Mouse (Mus musculus): ENCODE measurements at regions not wholly inside any gene's neighbourhood (a gene's known extent, or its start where the extent isn't known, plus 50 kb on each side); places are given as distances from the start of the nearest gene placed in this dataset.

GRCm38 (mm10) chr13:28586693-28587092 lies 329.4 kb downstream of the Gm11361 start:
- WGBS = 76% methylated on average over 7 of the region's 7 CpGs

GRCm38 (mm10) chr13:28586140-28586539 lies 328.8 kb downstream of the Gm11361 start:
- WGBS = 51% methylated on average over 2 of the region's 2 CpGs
- H3K9ac ChIP-seq (ENCODE audit: low read depth, low read length, severe bottlenecking) = no peak overlapping the region

More at GRCm38 (mm10) chr13:28586693-28587092, 329.4 kb downstream of the Gm11361 start:
- H3K27ac ChIP-seq (replicated peaks; ENCODE audit: low read depth, low read length) = no peak overlapping the region
- H3K4me3 ChIP-seq (replicated peaks; ENCODE audit: low read length) = no peak overlapping the region
- no peaks in the 10 kb centered on the region for H3K27me3 ChIP-seq (ENCODE audit: control insufficient read depth, insufficient read depth, low read length)
- H3K4me1 ChIP-seq (ENCODE audit: control insufficient read depth, insufficient read depth, low read length) = no peaks in the 10 kb centered on the region
- TF ChIP-seq POLR2A (IDR thresholded peaks at IDR 0.05; ENCODE audit: borderline replicate concordance, extremely low read depth, insufficient read depth, insufficient read length) = no peak
- no peak overlapping the region for H3K9ac ChIP-seq (ENCODE audit: low read depth, low read length, severe bottlenecking)
- H3K9me3 ChIP-seq (ENCODE audit: control insufficient read depth, low read length) = no peaks in the 10 kb centered on the region
- H3K4me2 ChIP-seq (replicated peaks; ENCODE audit: low read depth, low read length, severe bottlenecking) = no peak overlapping the region
- no peaks in the 10 kb centered on the region for H3K36me3 ChIP-seq (ENCODE audit: control insufficient read depth, insufficient read depth, low read length)
- no peak for DNase-seq (ENCODE audit: low spot score)
- ATAC-seq (ENCODE audit: low FRiP score, low read depth) = no peak

GRCm38 (mm10) chr13:28583617-28584016 lies 326.3 kb downstream of the Gm11361 start:
- H3K4me3 ChIP-seq (replicated peaks; ENCODE audit: low read length) = no peak overlapping the region
- H3K36me3 ChIP-seq (ENCODE audit: control insufficient read depth, insufficient read depth, low read length) = no peaks in the 10 kb centered on the region
- H3K9me3 ChIP-seq (ENCODE audit: control insufficient read depth, low read length) = no peaks in the 10 kb centered on the region
- H3K4me2 ChIP-seq (replicated peaks; ENCODE audit: low read depth, low read length, severe bottlenecking) = no peak overlapping the region
- no peak for TF ChIP-seq POLR2A (IDR thresholded peaks at IDR 0.05; ENCODE audit: borderline replicate concordance, extremely low read depth, insufficient read depth, insufficient read length)
- H3K9ac ChIP-seq (ENCODE audit: low read depth, low read length, severe bottlenecking) = no peak overlapping the region
- 76% methylated on average over 5 of the region's 5 CpGs for WGBS
- no peaks in the 10 kb centered on the region for H3K27me3 ChIP-seq (ENCODE audit: control insufficient read depth, insufficient read depth, low read length)
- peak; percentile 41 for ATAC-seq (ENCODE audit: low FRiP score, low read depth)
- peak; percentile 32 for DNase-seq (ENCODE audit: low spot score)
- no peak overlapping the region for H3K27ac ChIP-seq (replicated peaks; ENCODE audit: low read depth, low read length)
- H3K4me1 ChIP-seq (ENCODE audit: control insufficient read depth, insufficient read depth, low read length) = peaks cover 6% of the 10 kb centered on the region; the same call in 1 of the 2 replicates

More at GRCm38 (mm10) chr13:28586140-28586539, 328.8 kb downstream of the Gm11361 start:
- Histone ChIP-seq H3K4me1 (ENCODE audit: control insufficient read depth, insufficient read depth, low read length) (no peaks in the 10 kb centered on the region), H3K4me3 (replicated peaks; ENCODE audit: low read length) (no peak overlapping the region), H3K36me3 (ENCODE audit: control insufficient read depth, insufficient read depth, low read length) (no peaks in the 10 kb centered on the region), H3K27me3 (ENCODE audit: control insufficient read depth, insufficient read depth, low read length) (no peaks in the 10 kb centered on the region), H3K9me3 (ENCODE audit: control insufficient read depth, low read length) (no peaks in the 10 kb centered on the region), H3K4me2 (replicated peaks; ENCODE audit: low read depth, low read length, severe bottlenecking) (no peak overlapping the region), H3K27ac (replicated peaks; ENCODE audit: low read depth, low read length) (no peak overlapping the region)
- no peak for ATAC-seq (ENCODE audit: low FRiP score, low read depth)
- TF ChIP-seq POLR2A (IDR thresholded peaks at IDR 0.05; ENCODE audit: borderline replicate concordance, extremely low read depth, insufficient read depth, insufficient read length) = no peak
- no peak for DNase-seq (ENCODE audit: low spot score)

- H3K9ac ChIP-seq (ENCODE audit: low read depth, low read length, severe bottlenecking) = no peak overlapping the region
- no peaks in the 10 kb centered on the region for H3K27me3 ChIP-seq (ENCODE audit: control insufficient read depth, insufficient read depth, low read length)
- H3K4me2 ChIP-seq (replicated peaks; ENCODE audit: low read depth, low read length, severe bottlenecking) = no peak overlapping the region
- ATAC-seq (ENCODE audit: low FRiP score, low read depth) = peak; percentile 47; the same call in 1 of the 2 replicates
- DNase-seq (ENCODE audit: low spot score) = peak; percentile 34
- no peaks in the 10 kb centered on the region for H3K36me3 ChIP-seq (ENCODE audit: control insufficient read depth, insufficient read depth, low read length)
- H3K4me1 ChIP-seq (ENCODE audit: control insufficient read depth, insufficient read depth, low read length) = peaks cover 19% of the 10 kb centered on the region
- TF ChIP-seq POLR2A (IDR thresholded peaks at IDR 0.05; ENCODE audit: borderline replicate concordance, extremely low read depth, insufficient read depth, insufficient read length) = no peak
- peak overlapping the region; percentile 53 for H3K27ac ChIP-seq (replicated peaks; ENCODE audit: low read depth, low read length)
- no peak overlapping the region for H3K4me3 ChIP-seq (replicated peaks; ENCODE audit: low read length)
- no peaks in the 10 kb centered on the region for H3K9me3 ChIP-seq (ENCODE audit: control insufficient read depth, low read length)
- 15% methylated on average over 9 of the region's 9 CpGs for WGBS
Observed at GRCm38 (mm10) chr13:28575202-28575851, 318.0 kb downstream of the Gm11361 start.

GRCm38 (mm10) chr13:28573364-28573763 lies 316.0 kb downstream of the Gm11361 start:
- Histone ChIP-seq H3K9me3 (ENCODE audit: control insufficient read depth, low read length) (no peaks in the 10 kb centered on the region), H3K36me3 (ENCODE audit: control insufficient read depth, insufficient read depth, low read length) (no peaks in the 10 kb centered on the region), H3K4me1 (ENCODE audit: control insufficient read depth, insufficient read depth, low read length) (peaks cover 13% of the 10 kb centered on the region), H3K4me2 (replicated peaks; ENCODE audit: low read depth, low read length, severe bottlenecking) (no peak overlapping the region), H3K4me3 (replicated peaks; ENCODE audit: low read length) (no peak overlapping the region), H3K9ac (ENCODE audit: low read depth, low read length, severe bottlenecking) (no peak overlapping the region), H3K27ac (replicated peaks; ENCODE audit: low read depth, low read length) (no peak overlapping the region), H3K27me3 (ENCODE audit: control insufficient read depth, insufficient read depth, low read length) (no peaks in the 10 kb centered on the region)
- WGBS = 100% methylated on average over 1 of the region's 1 CpGs
- DNase-seq (ENCODE audit: low spot score) (no peak), ATAC-seq (ENCODE audit: low FRiP score, low read depth) (no peak)
- no peak for TF ChIP-seq POLR2A (IDR thresholded peaks at IDR 0.05; ENCODE audit: borderline replicate concordance, extremely low read depth, insufficient read depth, insufficient read length)
